Mouse (Mus musculus) urinary bladder, postnatal 10 days (tissue): ENCODE results near the gene Cables2.
"Not testable (repeated sequence)": the region's sequence is repeated elsewhere in the genome, so short reads cannot be mapped to it uniquely, and the experiment has no call there.

Experiments
- DNase-seq: peaks from one replicate; pipeline ENCODE4 v3.0.0; 2022; ENCODE audit warnings: low spot score

Gene Cables2

DNA sequence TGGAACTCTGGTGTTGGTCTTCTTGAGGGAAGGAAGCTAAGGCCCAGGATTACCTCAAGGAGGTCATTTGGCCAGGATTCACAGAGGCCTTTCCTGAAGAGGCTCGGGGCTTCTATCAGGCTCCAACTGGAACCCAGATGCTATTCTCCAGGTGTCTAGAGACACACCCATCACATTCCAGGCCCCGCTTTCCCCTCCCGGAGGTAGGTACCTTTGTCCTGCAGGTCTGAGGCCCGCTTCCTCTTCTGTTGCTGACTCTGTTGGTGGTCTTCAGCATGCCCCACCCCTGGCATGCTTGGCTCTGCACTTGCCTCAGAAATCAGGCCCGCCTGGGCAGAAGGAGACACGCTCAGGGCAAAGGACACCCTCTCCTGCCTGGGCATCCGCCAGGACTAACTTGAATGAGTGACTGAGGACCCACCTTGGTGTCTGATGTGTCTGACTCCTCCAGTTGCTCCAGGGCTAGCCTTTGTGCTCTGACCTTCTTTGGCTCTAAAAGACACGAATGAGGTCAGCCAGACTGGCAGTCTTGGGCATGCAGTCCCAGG is 4.6 kb upstream of the Cables2 start:
- no peak for DNase-seq

- no peak for DNase-seq
These were observed 3.6 kb upstream of the Cables2 start for GRCm38 (mm10) chr2:180276851-180277259.

GRCm38 (mm10) chr2:180276385-180276784 is 3.1 kb upstream of the Cables2 start:
- no peak for DNase-seq

GRCm38 (mm10) chr2:180275836-180276235 is 2.5 kb upstream of the Cables2 start:
- peak; percentile 54 for DNase-seq

DNA sequence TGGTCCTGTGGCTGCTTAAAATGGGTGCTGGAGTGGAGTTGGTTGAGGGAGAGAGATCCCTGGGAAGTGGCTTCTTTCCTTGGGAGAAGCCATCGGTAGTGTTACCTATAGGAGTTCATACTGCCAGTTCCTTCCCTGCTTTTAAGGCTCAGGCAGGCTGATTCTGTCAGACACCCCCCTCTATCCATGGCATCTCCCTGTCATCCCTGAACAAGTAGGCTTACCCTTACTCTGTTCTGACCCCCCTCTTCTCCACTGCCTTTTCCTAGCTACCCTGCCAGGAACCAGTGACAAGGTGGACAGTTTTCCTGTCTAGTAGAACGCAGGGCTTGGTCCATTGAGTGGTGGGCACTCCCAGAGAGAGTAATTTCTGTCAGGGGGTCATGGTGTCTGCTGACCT is 1.2 kb upstream of the Cables2 start:
- no peak for DNase-seq

- no peak for DNase-seq
These were observed 393 bp downstream of the Cables2 start for GRCm38 (mm10) chr2:180272884-180273321.

DNA sequence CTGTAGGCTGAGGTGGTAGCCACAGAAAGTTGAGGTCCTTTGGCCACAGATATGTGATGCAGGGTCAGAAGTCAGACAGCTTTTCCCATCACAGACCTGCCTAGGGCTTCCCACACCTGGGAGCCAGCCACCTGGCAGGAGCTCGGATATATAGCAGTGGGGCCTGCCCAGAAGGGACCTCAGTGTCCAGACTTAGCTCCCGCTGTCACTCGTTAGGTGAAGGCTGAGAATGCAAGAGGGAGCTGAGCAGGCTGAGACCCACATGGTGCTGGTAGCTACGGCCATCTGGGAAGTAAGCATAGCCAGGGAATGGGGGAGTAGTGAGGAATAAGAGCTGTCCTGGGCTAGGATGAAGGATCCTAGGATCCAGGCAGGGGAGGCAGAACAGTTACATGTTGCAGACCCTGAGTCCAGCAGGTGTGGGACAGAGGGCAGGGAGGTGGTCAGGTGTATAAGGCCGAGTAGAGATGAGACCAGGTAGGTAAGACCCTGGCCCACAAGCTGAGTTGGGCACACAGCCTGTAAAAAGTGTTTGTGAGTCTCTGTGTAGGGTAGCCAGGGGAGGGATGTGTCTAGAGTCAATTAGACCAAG is 1.4 kb downstream of the Cables2 start:
- no peak for DNase-seq

- DNase-seq: no peak
These were observed 2.6 kb downstream of the Cables2 start for GRCm38 (mm10) chr2:180270537-180271255.

GRCm38 (mm10) chr2:180269329-180269728 is 4.0 kb downstream of the Cables2 start:
- DNase-seq: no peak

- no peak for DNase-seq
These were observed 5.3 kb downstream of the Cables2 start for GRCm38 (mm10) chr2:180267955-180268354.

GRCm38 (mm10) chr2:180262891-180263290 is 10.4 kb downstream of the Cables2 start:
- DNase-seq: no peak

DNA sequence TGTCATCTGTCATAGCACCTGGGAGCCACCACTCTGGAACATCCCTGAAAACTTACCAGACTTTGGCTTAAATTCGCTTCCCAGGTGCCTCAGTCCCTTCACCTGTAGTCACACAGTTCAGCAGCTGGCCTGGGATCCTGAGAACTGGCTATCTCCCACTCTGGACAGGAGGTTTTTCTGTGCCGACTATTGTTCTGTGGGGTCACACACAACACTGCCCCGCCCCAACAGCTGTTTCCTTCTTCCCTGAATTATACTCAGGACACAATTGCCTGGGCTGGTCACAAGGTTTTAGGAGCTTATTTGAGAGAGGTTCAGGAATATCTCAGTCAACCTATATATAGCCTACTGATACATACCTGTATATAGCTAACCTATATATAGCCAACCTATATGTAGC is 10.9 kb downstream of the Cables2 start:
- no peak for DNase-seq

DNA sequence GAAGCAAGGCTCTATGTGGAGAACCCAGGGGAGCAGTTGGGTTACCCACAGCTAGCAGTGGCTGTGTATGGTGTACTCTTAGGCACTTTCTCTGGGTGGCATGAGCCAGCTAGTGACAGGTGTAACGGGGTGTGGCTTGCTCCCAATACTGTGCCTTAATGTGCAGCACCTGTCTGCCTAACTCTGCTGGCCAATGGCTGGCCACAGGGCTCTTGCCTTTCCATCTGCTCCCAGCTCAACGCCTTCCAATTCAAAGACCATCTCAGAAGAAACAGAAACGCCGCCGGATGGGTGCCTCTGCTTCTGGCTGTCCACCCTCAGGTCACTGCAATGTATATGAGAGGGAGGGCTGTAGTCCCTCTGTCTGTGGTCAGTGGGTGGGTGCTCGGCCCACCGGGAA is 11.4 kb downstream of the Cables2 start:
- no peak for DNase-seq

- DNase-seq: no peak
These were observed 12.5 kb downstream of the Cables2 start for GRCm38 (mm10) chr2:180260610-180261480.

DNA sequence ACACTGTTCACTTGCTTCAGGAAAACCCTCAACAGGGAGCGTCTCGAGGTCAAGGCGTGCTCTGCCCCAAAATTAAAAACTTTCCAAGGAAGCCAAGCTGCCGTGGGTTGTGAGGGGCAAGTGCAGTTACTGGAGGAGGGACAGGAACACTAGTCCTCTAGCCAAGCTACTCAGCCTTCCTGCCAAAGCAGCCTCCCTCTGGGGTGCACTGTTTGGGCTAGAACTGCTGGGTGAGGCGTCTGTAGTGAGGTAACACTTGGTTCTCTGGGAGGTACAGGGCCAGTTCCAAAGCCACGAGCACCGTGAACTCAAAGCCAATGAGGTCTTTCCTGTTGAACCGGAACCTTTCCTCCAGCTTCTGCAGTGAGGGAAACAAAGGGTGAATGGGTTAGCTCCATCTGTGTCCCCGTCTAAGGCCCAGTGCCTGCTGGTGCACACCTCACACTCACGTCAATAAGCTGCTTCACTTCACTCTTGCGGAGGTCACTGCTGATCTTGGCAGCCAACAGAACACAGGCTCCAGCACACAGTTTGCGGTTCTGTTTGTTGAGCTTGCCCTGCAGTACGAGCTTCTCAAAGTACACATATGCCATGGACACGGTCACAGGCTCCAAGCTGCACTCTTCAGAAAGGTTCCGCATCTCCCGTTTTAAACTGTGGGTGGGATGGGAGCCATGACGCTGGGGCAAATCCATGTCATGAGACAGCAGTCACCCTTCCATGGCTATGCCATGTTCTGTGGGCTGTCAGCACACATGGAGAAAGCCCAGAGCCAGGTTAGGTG is 13.3 kb downstream of the Cables2 start:
- not testable (repeated sequence) for DNase-seq

GRCm38 (mm10) chr2:180258951-180259484 is 14.3 kb downstream of the Cables2 start:
- not testable (repeated sequence) for DNase-seq

DNA sequence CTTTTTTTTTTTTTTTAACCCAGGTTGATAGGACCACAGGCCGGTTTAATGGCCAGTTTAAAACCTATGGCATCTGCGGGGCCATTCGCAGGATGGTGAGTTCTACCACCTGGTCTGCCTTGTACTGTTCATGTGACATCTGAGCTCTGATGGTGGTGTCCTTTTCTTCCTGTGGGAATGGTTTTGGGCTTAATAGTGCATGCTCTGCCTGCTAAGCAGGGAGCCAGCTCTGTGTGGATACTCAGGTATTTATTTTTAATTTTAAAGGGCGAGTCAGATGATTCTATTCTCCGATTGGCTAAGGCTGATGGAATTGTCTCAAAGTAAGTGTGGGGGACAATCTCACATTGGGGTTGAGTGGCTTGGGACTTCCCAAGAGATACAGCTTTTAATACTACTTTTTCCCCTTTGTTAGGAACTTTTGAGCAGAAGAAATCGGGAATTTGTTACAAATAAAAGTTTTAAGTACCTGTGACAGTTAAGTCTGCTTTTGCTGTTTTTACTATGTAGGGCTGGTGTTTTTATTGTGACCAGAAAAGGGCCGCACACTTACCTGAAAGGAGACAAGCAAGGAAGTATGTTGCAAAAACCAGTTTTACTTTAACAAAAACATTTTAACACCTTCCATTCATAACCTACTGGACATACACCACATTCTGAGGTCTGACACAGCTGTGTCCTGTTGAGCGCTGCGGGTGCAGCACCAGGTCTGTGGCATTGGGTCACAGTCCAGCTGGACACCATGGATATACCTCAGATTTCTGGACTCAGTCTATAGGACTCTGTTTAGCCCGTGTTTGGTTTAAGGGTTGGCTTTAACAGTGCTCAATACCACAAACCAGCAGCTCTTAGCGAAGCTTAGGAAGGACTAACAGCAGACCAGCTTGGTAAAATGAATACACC is 15.1 kb downstream of the Cables2 start:
- DNase-seq: no peak

DNA sequence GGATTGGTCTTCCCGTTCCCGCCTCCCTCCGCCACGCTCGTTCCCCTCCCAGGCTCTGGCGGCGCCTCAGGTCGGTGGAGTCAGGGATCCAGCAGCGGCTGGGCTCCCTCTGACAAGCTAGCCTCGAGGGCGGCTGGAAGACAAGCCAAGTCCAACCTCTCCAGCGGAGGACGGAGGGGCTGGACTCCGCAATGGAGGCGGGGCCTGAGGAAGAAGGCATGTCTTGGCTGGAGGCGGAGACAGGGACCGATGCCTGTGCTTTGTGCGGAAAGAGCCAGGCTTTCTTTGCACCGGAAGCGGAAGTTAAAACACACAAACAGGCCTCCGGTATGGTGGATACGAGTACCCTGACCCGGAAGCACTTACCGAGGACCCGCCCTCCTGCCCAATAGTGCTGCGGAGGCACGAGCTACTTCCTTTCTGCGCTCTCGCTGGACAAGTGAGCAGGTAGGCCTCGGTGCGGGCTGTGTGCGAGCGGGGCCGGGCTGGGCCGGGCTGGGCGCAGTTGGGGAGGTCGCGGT is 16.2 kb downstream of the Cables2 start, which contains the start of gene Rps21:
Rps21 (plus strand) TSS at position 377 of the 521 bp plus-strand sequence.
- DNase-seq: peak; percentile 90

DNA sequence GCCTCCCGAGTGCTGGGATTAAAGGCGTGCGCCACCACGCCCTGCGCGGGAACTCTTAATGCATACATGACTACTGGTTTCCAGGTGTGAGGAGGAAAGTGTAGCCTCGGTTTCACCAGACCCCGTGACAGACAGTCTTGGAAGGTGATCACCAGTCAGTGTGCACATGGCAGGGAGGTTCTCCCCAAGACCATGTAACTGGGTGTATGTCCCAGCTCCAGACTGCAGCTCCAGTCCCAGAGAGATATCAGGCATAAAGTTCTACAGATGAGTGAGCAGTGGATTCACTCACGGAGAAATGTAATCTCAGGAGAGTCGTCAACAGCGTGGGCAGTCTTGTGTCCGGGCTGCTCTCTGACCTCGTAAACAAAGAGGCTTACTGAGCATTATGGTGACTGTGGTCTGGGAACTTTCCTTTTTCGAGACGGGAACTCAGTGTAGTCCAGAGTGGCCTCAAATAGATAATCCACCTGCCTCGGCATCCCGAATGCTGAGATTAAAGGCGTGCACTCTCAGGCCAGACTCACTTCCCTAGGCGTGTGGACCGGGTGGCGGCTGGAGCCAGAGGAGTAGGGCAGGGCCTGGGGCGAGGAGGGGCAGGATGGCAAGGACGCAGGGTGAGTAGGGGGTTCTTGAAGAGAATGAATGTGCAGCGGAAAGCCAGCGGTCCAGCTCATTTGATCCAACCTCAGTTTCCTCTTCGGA is 16.8 kb downstream of the Cables2 start:
- DNase-seq: no peak
